Mouse (Mus musculus): ENCODE data around the gene Pdrg1.

- TF ChIP-seq CTCF (IDR thresholded peaks at IDR 0.05; ENCODE audit: low read depth) (no peak), EP300 (IDR thresholded peaks at IDR 0.05; ENCODE audit: low read depth) (no peak)
These were observed 28.7 kb upstream of the Pdrg1 start for GRCm38 (mm10) chr2:153043886-153044285.
